ENCODE assay signal across 10 mouse cellular contexts in genomic region chr2:166620529-166621466, GRCm38 (mm10).
DNase-seq lines count a peak whose midpoint lies in the region; ATAC-seq and TF ChIP-seq lines count a peak whose summit lies in the region.
"Had no signal": no experiment of that assay in that cellular context is flagged by ENCODE, and none has a peak within 500 bp of the region (broad histone marks: within the 10 kb centered on the region; RNA-seq: fewer than 3 reads in every experiment).

No protein-coding gene starts in this region.

- H3K27me3 ChIP-seq in heart, embryonic 16.5 days (ENCODE audit: control insufficient read depth, insufficient read depth, low read length) = no peaks in the 10 kb centered on the region
- no peaks in the 10 kb centered on the region for H3K27me3 ChIP-seq in thymus, adult 2 months (ENCODE audit: control insufficient read depth, insufficient read depth, low read length)

- TF ChIP-seq CTCF in thymus, adult 2 months (IDR thresholded peaks at IDR 0.05; ENCODE audit: borderline replicate concordance, control insufficient read depth, extremely low read depth, insufficient read depth, low read length, poor library complexity) = no peak

- H3K9ac ChIP-seq in heart, embryonic 16.5 days (ENCODE audit: low read length) = no peak overlapping the region

- TF ChIP-seq POLR2A in thymus, adult 2 months (IDR thresholded peaks at IDR 0.05; ENCODE audit: control insufficient read depth, extremely low read depth, insufficient read depth, low read length, poor library complexity) = no peak

- H3K4me2 ChIP-seq in heart, embryonic 16.5 days (ENCODE audit: low read depth, low read length) = no peak overlapping the region
- H3K4me2 ChIP-seq: midbrain, embryonic 11.5 days had no signal

- no peak for DNase-seq in heart, adult 9 months (ENCODE audit: low spot score in 2 of 2)
- DNase-seq in lung, postnatal 14 days = peak; percentile 39
- DNase-seq in thymus, adult 2 months = peak; percentile 86
- DNase-seq in MN1 (ENCODE audit: low spot score) = no peak
- no peak for DNase-seq in adrenal gland, postnatal 14 days
- DNase-seq in cerebellum, adult 9-11 months = no peak
- DNase-seq: right cerebral cortex, adult 18-20 months had no signal

- peak; percentile 51 for ATAC-seq in heart, embryonic 16.5 days (replicated peaks; ENCODE audit: extremely low read depth, insufficient read depth, low FRiP score)
- ATAC-seq in common myeloid progenitor, adult 5-6 weeks (replicated peaks; ENCODE audit: low read depth, poor library complexity, severe bottlenecking) = peak; percentile 80

- H3K9me3 ChIP-seq in heart, embryonic 16.5 days (replicated peaks; ENCODE audit: control insufficient read depth, low read length) = no peaks in the 10 kb centered on the region

- H3K27ac ChIP-seq in heart, embryonic 16.5 days (ENCODE audit: low read length) = peak overlapping the region; percentile 18; the same call in 1 of the 2 replicates
- H3K27ac ChIP-seq in thymus, adult 2 months (ENCODE audit: control insufficient read depth, insufficient read depth, low read length) = peak overlapping the region; percentile 95

- 61% methylated on average over 20 of the region's 20 CpGs for WGBS in heart, embryonic 16.5 days
- WGBS in thymus, adult 2 months = 27% methylated on average over 20 of the region's 20 CpGs

- H3K4me1 ChIP-seq in heart, embryonic 16.5 days (ENCODE audit: control insufficient read depth, insufficient read depth, low read length) = peaks cover 10% of the 10 kb centered on the region
- peaks cover 81% of the 10 kb centered on the region for H3K4me1 ChIP-seq in thymus, adult 2 months (replicated peaks; ENCODE audit: control insufficient read depth, insufficient read depth, low read length)

- no peaks in the 10 kb centered on the region for H3K36me3 ChIP-seq in heart, embryonic 16.5 days (ENCODE audit: control insufficient read depth, insufficient read depth)
- no peaks in the 10 kb centered on the region for H3K36me3 ChIP-seq in thymus, adult 2 months (ENCODE audit: control insufficient read depth, insufficient read depth, low read length)

- no peak overlapping the region for H3K4me3 ChIP-seq in heart, embryonic 16.5 days (ENCODE audit: low read length)
- no peak overlapping the region for H3K4me3 ChIP-seq in thymus, adult 2 months (ENCODE audit: control insufficient read depth, insufficient read depth, low read length)

Comparison
In these comparisons a context has a peak if more than half of its experiments do, and no peak if none do; other contexts are left out.
1. DNase-seq: peak in lung, postnatal 14 days (single experiment) and thymus, adult 2 months (single experiment); none in heart, adult 9 months (0 of 2), MN1 (single experiment), adrenal gland, postnatal 14 days (single experiment) and cerebellum, adult 9-11 months (single experiment).